Mouse (Mus musculus): ENCODE data around the gene Kif5c. TPM values are rescaled to one million over a fixed set of nuclear protein-coding genes. Genes with fewer than 3 reads are reported as not detected.

The Kif5c gene
- polyA plus RNA-seq, 1 experiment: 0.65 TPM

DNA sequence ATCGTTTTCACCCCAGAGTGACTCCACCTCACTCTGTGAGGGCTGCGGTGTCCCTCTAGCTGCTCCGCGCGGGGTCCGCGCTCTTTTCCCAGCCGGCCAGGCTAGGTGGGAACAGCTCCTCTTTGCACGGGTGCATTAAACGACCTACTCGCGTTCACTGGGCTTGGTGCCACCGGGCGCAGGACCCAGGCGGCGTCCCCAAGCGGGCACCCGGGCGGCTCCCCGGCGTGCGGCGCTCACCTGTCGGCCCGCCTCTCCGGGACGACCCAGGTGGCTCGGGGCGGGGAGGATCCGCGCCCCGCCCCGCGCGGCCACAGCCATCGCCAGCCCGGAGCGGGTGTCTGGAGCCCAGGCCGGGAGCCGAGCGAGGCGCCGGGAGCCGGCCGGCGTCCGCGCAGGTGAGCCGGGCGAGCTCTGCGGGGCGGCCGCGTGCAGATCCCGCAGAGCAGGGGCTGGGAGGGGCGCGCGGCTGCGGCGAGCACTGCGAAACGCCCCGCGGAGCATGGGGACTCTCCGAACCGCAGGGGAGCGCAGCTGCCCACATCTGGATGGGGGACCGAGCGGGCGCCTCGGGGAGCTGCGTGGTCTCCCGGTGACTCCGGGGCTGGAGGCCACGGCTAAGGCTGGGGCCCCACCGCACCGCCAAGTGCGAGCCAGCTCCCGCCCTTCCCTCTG is 168.4 kb downstream of the Kif5c start, which contains the start of gene Lypd6b:
TSS of gene Lypd6b (plus strand) at position 313 of the 675 bp plus-strand sequence.
- peaks cover 10% of the 10 kb centered on the region; the same call in 1 of the 2 replicates for H3K4me1 ChIP-seq (ENCODE audit: control insufficient read depth, insufficient read depth, insufficient read length, low read length)
- peak within 1 kb of the TSS; percentile 59 for H3K4me3 ChIP-seq (ENCODE audit: low read depth, low read length)
- H3K27me3 ChIP-seq (ENCODE audit: control insufficient read depth, insufficient read depth, low read length): peaks cover 16% of the 10 kb centered on the region
- no peaks in the 10 kb centered on the region for H3K36me3 ChIP-seq (ENCODE audit: control insufficient read depth, insufficient read depth, low read length)
- TF ChIP-seq POLR2A (IDR thresholded peaks at IDR 0.05; ENCODE audit: low read depth, low read length): no peak
- no peak for TF ChIP-seq CTCF (IDR thresholded peaks at IDR 0.05; ENCODE audit: extremely low read depth, insufficient read length, insufficient replicate concordance, low read depth, low read length)
- WGBS: 1% methylated on average over 78 of the region's 79 CpGs
- no peak within 1 kb of the TSS for H3K27ac ChIP-seq (ENCODE audit: insufficient read depth, low read depth, low read length)

DNA sequence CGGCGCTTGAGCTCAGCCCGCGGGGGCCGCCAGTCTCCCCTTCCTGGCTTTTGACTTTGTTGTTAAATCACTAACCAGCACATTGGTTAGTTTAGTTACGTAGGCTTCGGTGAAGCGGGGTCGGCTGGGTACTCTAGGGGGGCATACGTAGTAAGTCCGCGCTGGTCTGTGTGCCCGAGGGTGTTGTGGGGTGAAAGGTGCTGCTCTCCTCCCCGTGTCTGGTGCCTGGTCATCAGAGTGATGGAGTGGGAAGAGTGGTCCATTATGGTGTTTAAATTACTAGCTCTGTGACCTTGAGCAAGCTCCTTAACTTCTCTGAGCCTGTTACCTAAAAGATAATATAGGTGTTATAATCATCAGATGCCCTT is 168.9 kb downstream of the Kif5c start:
- peaks cover 16% of the 10 kb centered on the region for H3K27me3 ChIP-seq (ENCODE audit: control insufficient read depth, insufficient read depth, low read length)
- 6% methylated on average over 14 of the region's 14 CpGs for WGBS
- peak overlapping the region; percentile 59 for H3K4me3 ChIP-seq (ENCODE audit: low read depth, low read length)
- TF ChIP-seq CTCF (IDR thresholded peaks at IDR 0.05; ENCODE audit: extremely low read depth, insufficient read length, insufficient replicate concordance, low read depth, low read length) (no peak), POLR2A (IDR thresholded peaks at IDR 0.05; ENCODE audit: low read depth, low read length) (no peak)
- no peak overlapping the region for H3K27ac ChIP-seq (ENCODE audit: insufficient read depth, low read depth, low read length)
- H3K4me1 ChIP-seq (ENCODE audit: control insufficient read depth, insufficient read depth, insufficient read length, low read length): peaks cover 10% of the 10 kb centered on the region; the same call in 1 of the 2 replicates
- H3K36me3 ChIP-seq (ENCODE audit: control insufficient read depth, insufficient read depth, low read length): no peaks in the 10 kb centered on the region

DNA sequence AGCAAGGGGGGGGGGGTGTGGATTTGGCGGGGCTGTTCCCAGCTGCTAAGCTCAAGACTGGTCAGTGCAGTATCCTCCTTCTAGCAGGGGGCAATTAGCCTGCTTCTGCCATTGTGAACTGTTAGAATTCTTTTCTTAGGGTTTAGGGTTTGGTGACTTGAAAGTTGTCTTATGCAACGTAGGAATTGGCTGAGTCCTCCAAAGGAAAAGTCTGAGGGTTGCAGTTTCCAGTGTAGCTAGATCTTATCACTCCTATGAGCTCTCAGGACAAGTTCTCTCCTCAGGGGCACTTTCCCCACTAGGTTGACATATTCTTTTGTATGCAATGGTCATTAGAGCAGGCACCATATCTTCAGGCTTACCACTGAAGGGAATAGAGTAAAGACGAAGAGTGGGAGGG is 169.5 kb downstream of the Kif5c start:
- no peak for TF ChIP-seq CTCF (IDR thresholded peaks at IDR 0.05; ENCODE audit: extremely low read depth, insufficient read length, insufficient replicate concordance, low read depth, low read length)
- no peak for TF ChIP-seq POLR2A (IDR thresholded peaks at IDR 0.05; ENCODE audit: low read depth, low read length)
- 29% methylated on average over 3 of the region's 3 CpGs for WGBS

DNA sequence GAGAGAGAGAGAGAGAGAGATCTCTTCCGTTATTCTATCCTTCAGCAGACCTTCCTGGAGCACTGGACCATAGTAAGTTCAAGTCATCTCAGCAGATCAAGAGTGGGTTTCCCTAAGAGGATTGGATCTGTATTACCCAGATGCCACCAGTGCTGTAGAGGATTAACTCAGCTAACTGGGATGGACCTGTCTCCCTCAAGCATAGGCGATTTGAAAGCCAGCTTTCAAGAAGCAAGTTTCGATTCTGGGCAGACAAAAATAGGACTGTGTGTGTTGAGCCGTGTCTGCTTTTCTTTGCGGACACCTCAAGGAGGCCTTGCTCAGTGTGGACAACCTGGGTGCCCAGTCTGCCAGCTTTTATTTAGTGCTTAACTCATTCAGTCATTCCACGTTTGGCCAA is 170.0 kb downstream of the Kif5c start:
- WGBS: 65% methylated on average over 6 of the region's 6 CpGs
- H3K4me3 ChIP-seq (ENCODE audit: low read depth, low read length): no peak overlapping the region

More for the DNA sequence above, 169.5 kb downstream of the Kif5c start:
- Histone ChIP-seq H3K27ac (ENCODE audit: insufficient read depth, low read depth, low read length) (no peak overlapping the region), H3K4me1 (ENCODE audit: control insufficient read depth, insufficient read depth, insufficient read length, low read length) (peaks cover 10% of the 10 kb centered on the region; the same call in 1 of the 2 replicates), H3K36me3 (ENCODE audit: control insufficient read depth, insufficient read depth, low read length) (no peaks in the 10 kb centered on the region), H3K4me3 (ENCODE audit: low read depth, low read length) (no peak overlapping the region), H3K27me3 (ENCODE audit: control insufficient read depth, insufficient read depth, low read length) (peaks cover 16% of the 10 kb centered on the region)

DNA sequence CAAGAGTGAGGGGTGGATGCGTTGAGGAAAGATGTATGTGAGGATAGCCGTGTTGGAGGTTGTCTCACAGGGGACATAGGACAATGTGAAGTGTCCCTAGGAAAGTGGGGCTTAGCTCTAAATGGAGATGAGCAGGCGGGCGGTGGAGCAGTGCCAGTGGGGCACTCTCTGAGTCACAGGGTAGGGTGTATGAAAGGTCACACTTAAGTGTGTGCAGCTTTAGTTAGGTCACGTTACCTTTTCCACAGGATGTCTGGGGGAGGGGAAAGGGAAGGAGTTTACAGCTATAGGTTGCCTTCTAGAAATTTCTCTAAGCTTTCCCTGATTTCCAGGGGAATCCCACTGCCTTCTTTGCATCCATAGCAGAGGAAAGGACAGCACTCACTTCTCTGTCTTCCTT is 170.4 kb downstream of the Kif5c start:
- 56% methylated on average over 5 of the region's 5 CpGs for WGBS
- Histone ChIP-seq H3K4me1 (ENCODE audit: control insufficient read depth, insufficient read depth, insufficient read length, low read length) (peaks cover 10% of the 10 kb centered on the region; the same call in 1 of the 2 replicates), H3K36me3 (ENCODE audit: control insufficient read depth, insufficient read depth, low read length) (no peaks in the 10 kb centered on the region), H3K27me3 (ENCODE audit: control insufficient read depth, insufficient read depth, low read length) (peaks cover 16% of the 10 kb centered on the region), H3K4me3 (ENCODE audit: low read depth, low read length) (no peak overlapping the region), H3K27ac (ENCODE audit: insufficient read depth, low read depth, low read length) (no peak overlapping the region)
- no peak for TF ChIP-seq POLR2A (IDR thresholded peaks at IDR 0.05; ENCODE audit: low read depth, low read length)
- TF ChIP-seq CTCF (IDR thresholded peaks at IDR 0.05; ENCODE audit: extremely low read depth, insufficient read length, insufficient replicate concordance, low read depth, low read length): no peak

More for the DNA sequence above, 170.0 kb downstream of the Kif5c start:
- H3K4me1 ChIP-seq (ENCODE audit: control insufficient read depth, insufficient read depth, insufficient read length, low read length): peaks cover 10% of the 10 kb centered on the region; the same call in 1 of the 2 replicates
- H3K27ac ChIP-seq (ENCODE audit: insufficient read depth, low read depth, low read length): no peak overlapping the region
- H3K36me3 ChIP-seq (ENCODE audit: control insufficient read depth, insufficient read depth, low read length): no peaks in the 10 kb centered on the region
- H3K27me3 ChIP-seq (ENCODE audit: control insufficient read depth, insufficient read depth, low read length): peaks cover 16% of the 10 kb centered on the region
- TF ChIP-seq CTCF (IDR thresholded peaks at IDR 0.05; ENCODE audit: extremely low read depth, insufficient read length, insufficient replicate concordance, low read depth, low read length): no peak
- TF ChIP-seq POLR2A (IDR thresholded peaks at IDR 0.05; ENCODE audit: low read depth, low read length): no peak

DNA sequence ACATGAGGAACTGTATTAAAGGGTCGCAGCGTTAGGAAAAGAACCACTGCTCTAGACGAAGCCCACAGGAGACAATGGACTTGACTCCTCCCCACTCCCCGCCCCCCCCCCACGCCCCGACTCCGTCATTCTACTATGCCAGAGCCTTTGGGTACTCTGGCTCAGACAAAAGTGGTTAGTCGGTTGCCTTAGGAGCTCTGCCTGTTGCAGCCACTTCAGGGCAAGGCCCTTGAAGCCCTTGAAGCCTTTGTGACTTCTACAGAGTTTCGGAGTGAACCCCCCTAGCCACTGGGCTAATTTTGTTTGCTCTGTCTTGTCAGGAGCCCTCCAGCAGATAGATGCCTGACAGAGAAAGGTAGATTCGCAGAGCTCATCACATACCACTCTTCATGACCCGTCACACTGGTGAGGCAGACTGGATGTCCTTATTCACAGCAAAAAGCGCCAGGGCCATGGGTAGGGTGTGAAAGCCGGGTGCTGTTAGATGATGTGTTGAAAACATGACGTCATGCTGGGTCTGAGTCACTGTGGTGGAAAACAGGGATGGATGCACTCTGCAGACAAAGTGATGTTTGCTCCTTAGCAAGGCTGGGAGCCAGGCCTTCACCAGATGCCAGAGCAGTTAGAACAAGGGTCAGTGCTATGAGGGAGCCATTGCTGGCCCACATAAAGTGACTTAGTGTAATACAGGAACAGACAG is 178.5 kb downstream of the Kif5c start:
- 72% methylated on average over 14 of the region's 14 CpGs for WGBS
- Histone ChIP-seq H3K36me3 (ENCODE audit: control insufficient read depth, insufficient read depth, low read length) (no peaks in the 10 kb centered on the region), H3K4me1 (ENCODE audit: control insufficient read depth, insufficient read depth, insufficient read length, low read length) (no peaks in the 10 kb centered on the region), H3K27me3 (ENCODE audit: control insufficient read depth, insufficient read depth, low read length) (no peaks in the 10 kb centered on the region), H3K27ac (ENCODE audit: insufficient read depth, low read depth, low read length) (no peak overlapping the region), H3K4me3 (ENCODE audit: low read depth, low read length) (no peak overlapping the region)
- TF ChIP-seq CTCF (IDR thresholded peaks at IDR 0.05; ENCODE audit: extremely low read depth, insufficient read length, insufficient replicate concordance, low read depth, low read length) (no peak), POLR2A (IDR thresholded peaks at IDR 0.05; ENCODE audit: low read depth, low read length) (no peak)

DNA sequence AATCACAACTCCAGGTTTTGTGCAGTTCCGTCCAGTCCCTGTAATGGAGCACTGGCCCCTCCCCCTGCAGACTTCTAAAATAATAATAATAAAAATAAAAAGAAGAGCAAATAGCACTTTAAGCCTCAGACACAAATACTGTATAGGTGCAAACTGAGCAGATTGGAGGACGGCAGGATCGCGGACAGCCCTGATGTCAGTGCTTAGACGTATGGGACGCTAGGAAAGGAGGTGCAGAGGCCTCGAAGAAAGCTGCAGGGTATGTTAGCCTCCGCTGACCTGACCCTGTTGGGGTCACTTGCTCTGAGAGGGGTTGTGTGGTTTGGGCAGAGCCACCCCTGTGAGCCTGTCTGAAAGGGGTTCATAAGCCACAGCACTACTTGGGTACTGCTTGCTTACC is 185.3 kb downstream of the Kif5c start:
- WGBS: 71% methylated on average over 8 of the region's 8 CpGs

More for the DNA sequence above, 185.3 kb downstream of the Kif5c start:
- no peak overlapping the region for H3K27ac ChIP-seq (ENCODE audit: insufficient read depth, low read depth, low read length)
- H3K4me3 ChIP-seq (ENCODE audit: low read depth, low read length): no peak overlapping the region
- no peaks in the 10 kb centered on the region for H3K27me3 ChIP-seq (ENCODE audit: control insufficient read depth, insufficient read depth, low read length)
- TF ChIP-seq POLR2A (IDR thresholded peaks at IDR 0.05; ENCODE audit: low read depth, low read length) (no peak), CTCF (IDR thresholded peaks at IDR 0.05; ENCODE audit: extremely low read depth, insufficient read length, insufficient replicate concordance, low read depth, low read length) (no peak)
- H3K4me1 ChIP-seq (ENCODE audit: control insufficient read depth, insufficient read depth, insufficient read length, low read length): no peaks in the 10 kb centered on the region; the same call in 1 of the 2 replicates
- no peaks in the 10 kb centered on the region for H3K36me3 ChIP-seq (ENCODE audit: control insufficient read depth, insufficient read depth, low read length)
